Mouse (Mus musculus): ENCODE data around the gene Gbf1. TPM values are rescaled to one million over a fixed set of nuclear protein-coding genes. Genes with fewer than 3 reads are reported as not detected.

Gene Gbf1
- polyA plus RNA-seq, 1 experiment = 61.8 TPM

GRCm38 (mm10) chr19:46318031-46318471 lies 165.7 kb downstream of the Gbf1 start:
- H3K79me2 ChIP-seq (ENCODE audit: control insufficient read depth, insufficient read depth) = no peaks in the 10 kb centered on the region
- peaks cover 36% of the 10 kb centered on the region for H3K27me3 ChIP-seq (ENCODE audit: control insufficient read depth, insufficient read depth, insufficient read length)
- H3K4me3 ChIP-seq = no peak overlapping the region
- H3ac ChIP-seq (ENCODE audit: control insufficient read depth, insufficient read length) = no peak overlapping the region
- peak overlapping the region; percentile 64 for H3K4me2 ChIP-seq (ENCODE audit: low read depth)
- no peak for TF ChIP-seq MYOD1 (IDR thresholded peaks at IDR 0.05; ENCODE audit: control insufficient read depth in 1 of 3, insufficient read length in 2 of 3, low read depth in 2 of 3)
- no peak for TF ChIP-seq TCF3 (IDR thresholded peaks at IDR 0.05; ENCODE audit: insufficient read length, low read depth)
- no peak for TF ChIP-seq SRF (IDR thresholded peaks at IDR 0.05; ENCODE audit: control insufficient read depth, insufficient read length, low read depth)
- TF ChIP-seq POLR2AphosphoS2 (IDR thresholded peaks at IDR 0.05; ENCODE audit: insufficient read length, low read depth) = no peak
- no peak for TF ChIP-seq MAX (IDR thresholded peaks at IDR 0.05; ENCODE audit: low read depth)
- no peaks in the 10 kb centered on the region for H3K36me3 ChIP-seq (ENCODE audit: control insufficient read depth, insufficient read depth)

GRCm38 (mm10) chr19:46318586-46319378 lies 166.5 kb downstream of the Gbf1 start:
- Histone ChIP-seq H3K36me3 (ENCODE audit: control insufficient read depth, insufficient read depth) (no peaks in the 10 kb centered on the region), H3K27me3 (ENCODE audit: control insufficient read depth, insufficient read depth, insufficient read length) (peaks cover 43% of the 10 kb centered on the region), H3K79me2 (ENCODE audit: control insufficient read depth, insufficient read depth) (no peaks in the 10 kb centered on the region), H3K4me3 (no peak overlapping the region), H3K4me2 (ENCODE audit: low read depth) (peak overlapping the region; percentile 64), H3ac (ENCODE audit: control insufficient read depth, insufficient read length) (no peak overlapping the region)
- TF ChIP-seq REST (IDR thresholded peaks at IDR 0.05; ENCODE audit: insufficient read depth, insufficient read length) (no peak), MYOD1 (IDR thresholded peaks at IDR 0.05; ENCODE audit: control insufficient read depth in 1 of 3, insufficient read length in 2 of 3, low read depth in 2 of 3) (no peak), TCF12 (IDR thresholded peaks at IDR 0.05; ENCODE audit: insufficient read depth, poor library complexity, severe bottlenecking) (no peak), MYOG (IDR thresholded peaks at IDR 0.05; ENCODE audit: control insufficient read depth in 1 of 3, insufficient read depth in 1 of 3, insufficient read length in 2 of 3, low read depth in 2 of 3) (no peak), USF1 (IDR thresholded peaks at IDR 0.05; ENCODE audit: low read depth) (no peak), E2F4 (IDR thresholded peaks at IDR 0.05; ENCODE audit: insufficient read depth) (no peak), CEBPB (IDR thresholded peaks at IDR 0.05; ENCODE audit: insufficient read depth, poor library complexity, severe bottlenecking) (no peak), TCF3 (IDR thresholded peaks at IDR 0.05; ENCODE audit: insufficient read length, low read depth) (no peak), POLR2A (IDR thresholded peaks at IDR 0.05; ENCODE audit: insufficient read length, low read depth) (no peak), MAX (IDR thresholded peaks at IDR 0.05; ENCODE audit: low read depth) (no peak), POLR2AphosphoS2 (IDR thresholded peaks at IDR 0.05; ENCODE audit: insufficient read length, low read depth) (no peak), SRF (IDR thresholded peaks at IDR 0.05; ENCODE audit: control insufficient read depth, insufficient read length, low read depth) (no peak)

- peaks cover 54% of the 10 kb centered on the region for H3K27me3 ChIP-seq (ENCODE audit: control insufficient read depth, insufficient read depth, insufficient read length)
- no peak overlapping the region for H3ac ChIP-seq (ENCODE audit: control insufficient read depth, insufficient read length)
Measured at GRCm38 (mm10) chr19:46320076-46320785, 167.9 kb downstream of the Gbf1 start.

GRCm38 (mm10) chr19:46321101-46321943 lies 169.0 kb downstream of the Gbf1 start:
- H3K79me2 ChIP-seq (ENCODE audit: control insufficient read depth, insufficient read depth) = no peaks in the 10 kb centered on the region
- no peak overlapping the region for H3K4me2 ChIP-seq (ENCODE audit: low read depth)
- no peak overlapping the region for H3ac ChIP-seq (ENCODE audit: control insufficient read depth, insufficient read length)
- H3K4me3 ChIP-seq = no peak overlapping the region
- peaks cover 54% of the 10 kb centered on the region for H3K27me3 ChIP-seq (ENCODE audit: control insufficient read depth, insufficient read depth, insufficient read length)
- TF ChIP-seq REST (IDR thresholded peaks at IDR 0.05; ENCODE audit: insufficient read depth, insufficient read length) (no peak), SRF (IDR thresholded peaks at IDR 0.05; ENCODE audit: control insufficient read depth, insufficient read length, low read depth) (no peak), E2F4 (IDR thresholded peaks at IDR 0.05; ENCODE audit: insufficient read depth) (no peak), MYOD1 (IDR thresholded peaks at IDR 0.05; ENCODE audit: control insufficient read depth in 1 of 3, insufficient read length in 2 of 3, low read depth in 2 of 3) (no peak), MYOG (IDR thresholded peaks at IDR 0.05; ENCODE audit: control insufficient read depth in 1 of 3, insufficient read depth in 1 of 3, insufficient read length in 2 of 3, low read depth in 2 of 3) (no peak), POLR2A (IDR thresholded peaks at IDR 0.05; ENCODE audit: insufficient read length, low read depth) (no peak), TCF3 (IDR thresholded peaks at IDR 0.05; ENCODE audit: insufficient read length, low read depth) (no peak), TCF12 (IDR thresholded peaks at IDR 0.05; ENCODE audit: insufficient read depth, poor library complexity, severe bottlenecking) (no peak)
- H3K36me3 ChIP-seq (ENCODE audit: control insufficient read depth, insufficient read depth) = no peaks in the 10 kb centered on the region

More at GRCm38 (mm10) chr19:46320076-46320785, 167.9 kb downstream of the Gbf1 start:
- no peak for TF ChIP-seq MAX (IDR thresholded peaks at IDR 0.05; ENCODE audit: low read depth)
- no peak for TF ChIP-seq E2F4 (IDR thresholded peaks at IDR 0.05; ENCODE audit: insufficient read depth)
- no peak for TF ChIP-seq TCF3 (IDR thresholded peaks at IDR 0.05; ENCODE audit: insufficient read length, low read depth)
- TF ChIP-seq POLR2AphosphoS2 (IDR thresholded peaks at IDR 0.05; ENCODE audit: insufficient read length, low read depth) = no peak
- TF ChIP-seq REST (IDR thresholded peaks at IDR 0.05; ENCODE audit: insufficient read depth, insufficient read length) = no peak
- TF ChIP-seq CEBPB (IDR thresholded peaks at IDR 0.05; ENCODE audit: insufficient read depth, poor library complexity, severe bottlenecking) = no peak
- TF ChIP-seq USF1 (IDR thresholded peaks at IDR 0.05; ENCODE audit: low read depth) = no peak
- TF ChIP-seq MYOD1 (IDR thresholded peaks at IDR 0.05; ENCODE audit: control insufficient read depth in 1 of 3, insufficient read length in 2 of 3, low read depth in 2 of 3) = no peak
- H3K4me3 ChIP-seq = no peak overlapping the region
- H3K4me2 ChIP-seq (ENCODE audit: low read depth) = no peak overlapping the region
- H3K79me2 ChIP-seq (ENCODE audit: control insufficient read depth, insufficient read depth) = no peaks in the 10 kb centered on the region
- no peaks in the 10 kb centered on the region for H3K36me3 ChIP-seq (ENCODE audit: control insufficient read depth, insufficient read depth)
